Mouse (Mus musculus): ENCODE measurements at regions not wholly inside any gene's neighbourhood (a gene's known extent, or its start where the extent isn't known, plus 50 kb on each side); places are given as distances from the start of the nearest gene placed in this dataset.

DNA sequence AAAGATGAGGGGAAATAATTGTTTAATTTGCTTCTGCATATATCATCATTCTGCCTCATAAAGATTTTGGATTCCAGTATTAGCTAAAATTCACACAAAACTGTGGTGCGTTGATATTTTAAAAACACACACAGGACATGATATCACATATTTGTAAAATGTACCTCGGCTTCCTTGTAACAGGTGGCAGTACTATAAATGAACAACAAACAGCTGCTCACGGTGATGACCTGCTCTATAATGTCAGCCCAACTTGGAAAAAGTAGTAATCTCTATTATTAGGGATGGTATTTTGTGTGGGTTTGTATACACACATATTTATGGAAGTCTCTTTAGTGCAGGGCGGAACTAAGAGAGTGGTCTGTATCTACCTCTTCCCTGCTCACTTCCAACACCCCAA, 292.7 kb upstream of the Tnp1 start:
- H3K4me1 ChIP-seq (ENCODE audit: control insufficient read depth in 1 of 2, insufficient read depth in 2 of 2, low read length in 2 of 2): no peaks in the 10 kb centered on the region
- TF ChIP-seq TBP (IDR thresholded peaks at IDR 0.05; ENCODE audit: low read depth, low read length): no peak
- no peak for TF ChIP-seq MXI1 (IDR thresholded peaks at IDR 0.05; ENCODE audit: low read depth, low read length)
- TF ChIP-seq TAL1 (IDR thresholded peaks at IDR 0.05; ENCODE audit: low read length): no peak
- TF ChIP-seq ZNF384 (IDR thresholded peaks at IDR 0.05; ENCODE audit: low read depth, low read length): no peak
- TF ChIP-seq RCOR1 (IDR thresholded peaks at IDR 0.05; ENCODE audit: low read depth, low read length): no peak
- no peak for TF ChIP-seq USF2 (IDR thresholded peaks at IDR 0.05; ENCODE audit: borderline replicate concordance in 1 of 2, insufficient read depth in 1 of 2, low read depth in 1 of 2, low read length in 2 of 2)
- TF ChIP-seq ETS1 (IDR thresholded peaks at IDR 0.05; ENCODE audit: low read depth, low read length): no peak

GRCm38 (mm10) chr1:73307194-73307593, 291.5 kb upstream of the Tnp1 start:
- no peak overlapping the region for H3K27ac ChIP-seq (ENCODE audit: control insufficient read depth, low read depth, low read length)
- TF ChIP-seq TAL1 (IDR thresholded peaks at IDR 0.05; ENCODE audit: low read length): no peak
- no peak for TF ChIP-seq HCFC1 (IDR thresholded peaks at IDR 0.05; ENCODE audit: low read depth, low read length)
- TF ChIP-seq UBTF (IDR thresholded peaks at IDR 0.05; ENCODE audit: borderline replicate concordance, insufficient read depth, low read depth, low read length): no peak
- TF ChIP-seq E2F4 (IDR thresholded peaks at IDR 0.05; ENCODE audit: borderline replicate concordance, low read depth, low read length): no peak
- no peak for TF ChIP-seq USF1 (IDR thresholded peaks at IDR 0.05; ENCODE audit: low read depth, low read length)
- TF ChIP-seq ETS1 (IDR thresholded peaks at IDR 0.05; ENCODE audit: low read depth, low read length): no peak
- no peak for TF ChIP-seq TBP (IDR thresholded peaks at IDR 0.05; ENCODE audit: low read depth, low read length)
- TF ChIP-seq MYC (IDR thresholded peaks at IDR 0.05; ENCODE audit: low read depth, low read length): no peak
- TF ChIP-seq RCOR1 (IDR thresholded peaks at IDR 0.05; ENCODE audit: low read depth, low read length): no peak
- TF ChIP-seq MAX (IDR thresholded peaks at IDR 0.05; ENCODE audit: low read length): no peak
- no peak for TF ChIP-seq ZC3H11A (IDR thresholded peaks at IDR 0.05; ENCODE audit: low read depth, low read length)
- TF ChIP-seq ELF1 (IDR thresholded peaks at IDR 0.05; ENCODE audit: low read depth, low read length): no peak
- no peaks in the 10 kb centered on the region for H3K4me1 ChIP-seq (ENCODE audit: control insufficient read depth in 1 of 2, insufficient read depth in 2 of 2, low read length in 2 of 2)
- no peaks in the 10 kb centered on the region for H3K36me3 ChIP-seq (ENCODE audit: control insufficient read depth in 1 of 2, insufficient read depth in 2 of 2, low read length in 2 of 2)
- no peaks in the 10 kb centered on the region for H3K79me2 ChIP-seq (ENCODE audit: control insufficient read depth, insufficient read depth, low read length, poor library complexity)
- H3K9ac ChIP-seq (ENCODE audit: control insufficient read depth, low read depth, low read length, poor library complexity, severe bottlenecking): no peak overlapping the region
- H3K27me3 ChIP-seq (ENCODE audit: control insufficient read depth in 1 of 2, insufficient read depth in 2 of 2, low read length in 2 of 2): no peaks in the 10 kb centered on the region
- DNase-seq (ENCODE audit: low read depth, low spot score): no peak
- H3K9me3 ChIP-seq (replicated peaks; ENCODE audit: insufficient read depth, low read length): no peaks in the 10 kb centered on the region
- H3K4me3 ChIP-seq (ENCODE audit: control insufficient read depth in 1 of 2, insufficient read depth in 1 of 2, low read depth in 2 of 2, low read length in 2 of 2): no peak overlapping the region

More for the DNA sequence above, 292.7 kb upstream of the Tnp1 start:
- no peaks in the 10 kb centered on the region for H3K79me2 ChIP-seq (ENCODE audit: control insufficient read depth, insufficient read depth, low read length, poor library complexity)
- H3K4me3 ChIP-seq (ENCODE audit: control insufficient read depth in 1 of 2, insufficient read depth in 1 of 2, low read depth in 2 of 2, low read length in 2 of 2): no peak overlapping the region
- H3K9ac ChIP-seq (ENCODE audit: control insufficient read depth, low read depth, low read length, poor library complexity, severe bottlenecking): no peak overlapping the region
- no peak overlapping the region for H3K27ac ChIP-seq (ENCODE audit: control insufficient read depth, low read depth, low read length)
- no peaks in the 10 kb centered on the region for H3K36me3 ChIP-seq (ENCODE audit: control insufficient read depth in 1 of 2, insufficient read depth in 2 of 2, low read length in 2 of 2)
- H3K27me3 ChIP-seq (ENCODE audit: control insufficient read depth in 1 of 2, insufficient read depth in 2 of 2, low read length in 2 of 2): no peaks in the 10 kb centered on the region
- no peak for DNase-seq (ENCODE audit: low read depth, low spot score)
- H3K9me3 ChIP-seq (replicated peaks; ENCODE audit: insufficient read depth, low read length): no peaks in the 10 kb centered on the region
